Comparison of ENCODE assay signal across 23 mouse cellular contexts in the genomic region with DNA sequence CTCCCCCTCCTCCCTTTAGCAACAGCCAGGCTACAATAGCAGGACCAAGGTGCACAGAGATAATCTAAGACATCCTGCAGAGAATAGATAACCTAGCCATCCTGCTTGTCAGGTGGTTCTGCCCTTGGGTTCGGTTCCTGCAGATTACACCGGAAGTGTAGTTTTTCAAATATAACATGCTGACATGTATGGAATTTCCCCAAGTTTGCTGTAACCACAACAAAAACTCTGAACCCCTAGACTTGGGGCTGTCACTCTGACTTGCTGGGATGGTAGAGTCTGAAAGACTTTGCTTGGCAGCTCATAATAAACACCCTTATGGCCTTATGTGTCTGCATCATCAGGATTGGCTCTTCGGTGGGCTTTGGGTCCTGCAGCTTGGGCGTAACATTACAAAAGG. TPM values are rescaled to one million over a fixed set of nuclear protein-coding genes. Genes with fewer than 3 reads are reported as not detected.
DNase-seq lines count a peak whose midpoint lies in the region; ATAC-seq and TF ChIP-seq lines count a peak whose summit lies in the region.
"Had no signal": no experiment of that assay in that cellular context is flagged by ENCODE, and none has a peak within 500 bp of the region (broad histone marks: within the 10 kb centered on the region; RNA-seq: fewer than 3 reads in every experiment).

No protein-coding gene starts in this region.

- no peak for TF ChIP-seq RAD21 in MEL (IDR thresholded peaks at IDR 0.05; ENCODE audit: low read depth, low read length)

- 0 out of 2 replicates have a peak overlapping the region, but pooled peaks have one; percentile 57 for H3K27ac ChIP-seq in limb, embryonic 15.5 days
- no peak overlapping the region for H3K27ac ChIP-seq in limb, embryonic 10.5 days
- H3K27ac ChIP-seq in MEL (ENCODE audit: control insufficient read depth, low read depth, low read length) = no peak overlapping the region
- H3K27ac ChIP-seq: forebrain, embryonic 13.5 days; gastrocnemius, adult 2 months; heart, embryonic 13.5 days; hindbrain, embryonic 12.5 days; intestine, embryonic 15.5 days had no signal

- ATAC-seq in limb, embryonic 15.5 days (ENCODE audit: insufficient number of reproducible peaks, low FRiP score, low TSS enrichment, low read depth) = no peak
- peak; percentile 56 for ATAC-seq in inflammation-experienced regulatory T-cells, adult 6 months
- ATAC-seq: forebrain, embryonic 13.5 days; forebrain, postnatal 0 days; hindbrain, embryonic 16.5 days; intestine, embryonic 15.5 days had no signal

- H3K9me3 ChIP-seq in limb, embryonic 15.5 days = no peaks in the 10 kb centered on the region
- no peaks in the 10 kb centered on the region for H3K9me3 ChIP-seq in limb, embryonic 10.5 days (replicated peaks)
- no peaks in the 10 kb centered on the region for H3K9me3 ChIP-seq in MEL (replicated peaks; ENCODE audit: insufficient read depth, low read length)
- H3K9me3 ChIP-seq: forebrain, embryonic 13.5 days; G1E; hindbrain, embryonic 12.5 days; intestine, embryonic 15.5 days had no signal

- no peaks in the 10 kb centered on the region for H3K27me3 ChIP-seq in limb, embryonic 15.5 days
- no peaks in the 10 kb centered on the region for H3K27me3 ChIP-seq in limb, embryonic 10.5 days (ENCODE audit: low read depth, poor library complexity, severe bottlenecking)
- H3K27me3 ChIP-seq in MEL (ENCODE audit: control insufficient read depth in 1 of 2, insufficient read depth in 2 of 2, low read length in 2 of 2) = no peaks in the 10 kb centered on the region
- H3K27me3 ChIP-seq: forebrain, embryonic 13.5 days; heart, embryonic 13.5 days; hindbrain, embryonic 12.5 days; intestine, embryonic 15.5 days had no signal

- DNase-seq in limb, embryonic 10.5 days (ENCODE audit: low spot score) = no peak
- DNase-seq in MEL (ENCODE audit: low read depth, low spot score) = no peak
- no peak for DNase-seq in cerebellum, postnatal 14 days
- DNase-seq in lung, postnatal 25 days (ENCODE audit: low spot score) = no peak
- no peak for DNase-seq in embryo, embryonic 9.5 days (ENCODE audit: extremely low spot score)
- DNase-seq: adrenal gland, adult 2 months; adrenal gland, postnatal 25 days; cerebellum, adult 18-20 months; cerebellum, adult 9-11 months; embryo, embryonic 11 days; forebrain, postnatal 0 days; gastrocnemius, adult 2 months; gastrocnemius, postnatal 25 days; heart, adult 11 months; heart, postnatal 36 days had no signal

- H3K36me3 ChIP-seq in limb, embryonic 15.5 days = no peaks in the 10 kb centered on the region
- no peaks in the 10 kb centered on the region for H3K36me3 ChIP-seq in limb, embryonic 10.5 days
- peaks cover 0 to 10% of the 10 kb centered on the region in 2 experiments; a peak in 2 of 4 replicates for H3K36me3 ChIP-seq in MEL (ENCODE audit: control insufficient read depth in 1 of 2, insufficient read depth in 2 of 2, low read length in 2 of 2)
- H3K36me3 ChIP-seq: G1E; heart, embryonic 13.5 days; hindbrain, embryonic 12.5 days; intestine, embryonic 15.5 days had no signal

- no peak for TF ChIP-seq POLR2A in MEL (IDR thresholded peaks at IDR 0.05; ENCODE audit: control insufficient read depth in 1 of 2, insufficient read depth in 1 of 2, low read depth in 1 of 2, low read length in 2 of 2, poor library complexity in 1 of 2)

- no peaks in the 10 kb centered on the region; the same call in 1 of the 2 replicates for H3K79me2 ChIP-seq in MEL (ENCODE audit: control insufficient read depth, insufficient read depth, low read length, poor library complexity)

- 84% methylated on average over 4 of the region's 4 CpGs for WGBS in limb, embryonic 15.5 days
- 96% methylated on average over 4 of the region's 4 CpGs for WGBS in limb, embryonic 10.5 days

- TF ChIP-seq CTCF in MEL (IDR thresholded peaks at IDR 0.05 in 2 of 3, conservative IDR thresholded peaks at IDR 0.05 in 1 of 3; ENCODE audit: control insufficient read depth in 1 of 3, insufficient read depth in 1 of 3, low read depth in 2 of 3, low read length in 3 of 3, poor library complexity in 1 of 3, severe bottlenecking in 1 of 3) = no peak

- TF ChIP-seq EP300 in MEL (IDR thresholded peaks at IDR 0.05; ENCODE audit: low read depth in 1 of 2, low read length in 2 of 2) = peak in 1 of 2 experiments; percentile 30; a peak in 2 of 4 replicates

- H3K4me3 ChIP-seq in limb, embryonic 15.5 days = no peak overlapping the region
- H3K4me3 ChIP-seq in limb, embryonic 10.5 days = no peak overlapping the region
- no peak overlapping the region for H3K4me3 ChIP-seq in MEL (ENCODE audit: control insufficient read depth in 1 of 2, insufficient read depth in 1 of 2, low read depth in 2 of 2, low read length in 2 of 2)
- H3K4me3 ChIP-seq: forebrain, embryonic 13.5 days; gastrocnemius, adult 2 months; heart, embryonic 13.5 days; hindbrain, embryonic 12.5 days; intestine, embryonic 15.5 days had no signal

- H3K4me2 ChIP-seq in limb, embryonic 15.5 days = no peak overlapping the region
- H3K4me2 ChIP-seq: forebrain, embryonic 13.5 days; heart, embryonic 13.5 days; hindbrain, embryonic 12.5 days; intestine, embryonic 15.5 days had no signal

- H3K9ac ChIP-seq in limb, embryonic 15.5 days = no peak overlapping the region
- no peak overlapping the region for H3K9ac ChIP-seq in MEL (ENCODE audit: control insufficient read depth, low read depth, low read length, poor library complexity, severe bottlenecking)
- H3K9ac ChIP-seq: forebrain, embryonic 13.5 days; forebrain, postnatal 0 days; heart, embryonic 13.5 days; hindbrain, embryonic 12.5 days; intestine, embryonic 15.5 days had no signal

- H3K4me1 ChIP-seq in limb, embryonic 15.5 days = peaks cover 8% of the 10 kb centered on the region
- H3K4me1 ChIP-seq in limb, embryonic 10.5 days = peaks cover 21% of the 10 kb centered on the region
- H3K4me1 ChIP-seq in MEL (ENCODE audit: control insufficient read depth in 1 of 2, insufficient read depth in 2 of 2, low read length in 2 of 2) = peaks cover 4 to 19% of the 10 kb centered on the region in 2 experiments
- H3K4me1 ChIP-seq: intestine, embryonic 15.5 days had no signal

TF ChIP-seq in MEL, 35 proteins besides CTCF, POLR2A, EP300 and RAD21:
- TF ChIP-seq RCOR1 (IDR thresholded peaks at IDR 0.05; ENCODE audit: low read depth, low read length) = no peak
- no peak for TF ChIP-seq ZKSCAN1 (IDR thresholded peaks at IDR 0.05; ENCODE audit: low read depth, low read length)
- TF ChIP-seq GABPA (IDR thresholded peaks at IDR 0.05; ENCODE audit: low read depth, low read length) = no peak
- TF ChIP-seq SMC3 (IDR thresholded peaks at IDR 0.05; ENCODE audit: low read depth, low read length) = no peak
- TF ChIP-seq TCF12 (IDR thresholded peaks at IDR 0.05; ENCODE audit: low read depth, low read length) = peak; percentile 49; the same call in 1 of the 2 replicates
- no peak for TF ChIP-seq ETS1 (IDR thresholded peaks at IDR 0.05; ENCODE audit: low read depth, low read length)
- TF ChIP-seq POLR2AphosphoS2 (IDR thresholded peaks at IDR 0.05; ENCODE audit: low read length) = no peak
- TF ChIP-seq NRF1 (IDR thresholded peaks at IDR 0.05; ENCODE audit: insufficient read depth, low read depth, low read length, poor library complexity, severe bottlenecking) = no peak
- TF ChIP-seq GATA1 (IDR thresholded peaks at IDR 0.05; ENCODE audit: low read depth, low read length) = 0 out of 2 replicates have a peak, but pooled peaks have one; percentile 27
- TF ChIP-seq ELF1 (IDR thresholded peaks at IDR 0.05; ENCODE audit: low read depth, low read length) = no peak
- no peak for TF ChIP-seq NELFE (IDR thresholded peaks at IDR 0.05; ENCODE audit: low read depth, low read length)
- TF ChIP-seq E2F4 (IDR thresholded peaks at IDR 0.05; ENCODE audit: borderline replicate concordance, low read depth, low read length) = no peak
- TF ChIP-seq CHD1 (IDR thresholded peaks at IDR 0.05; ENCODE audit: low read depth, low read length) = no peak
- no peak for TF ChIP-seq TAL1 (IDR thresholded peaks at IDR 0.05; ENCODE audit: low read length)
- TF ChIP-seq JUND (IDR thresholded peaks at IDR 0.05; ENCODE audit: low read depth, low read length) = no peak
- TF ChIP-seq UBTF (IDR thresholded peaks at IDR 0.05; ENCODE audit: borderline replicate concordance, insufficient read depth, low read depth, low read length) = no peak

RNA-seq across cellular contexts. Expression of a gene that starts 5.0 kb away (rescaled TPM):
- 25.9 and 26.4 TPM in 2 replicates for polyA plus RNA-seq in limb, embryonic 15.5 days (2015; fragmentation: Nextera tagmentation; extraction: Ambion mirVana)
- 22.0 and 27.9 TPM in 2 replicates for polyA plus RNA-seq in limb, embryonic 10.5 days (2016; fragmentation: Nextera tagmentation; extraction: Ambion mirVana)
- total RNA-seq in MEL (2012; rRNA removed) = 6.7 and 7.5 TPM in 2 replicates
- polyA plus RNA-seq in MEL (2012; ENCODE audit: insufficient read depth in 1 of 2, insufficient read length in 2 of 2, low read depth in 1 of 2, low replicate concordance in 2 of 2, missing spikeins in 1 of 2) = 10 to 100 TPM; 13.2 to 36.5 TPM
- polyA plus RNA-seq in inflammation-experienced regulatory T-cells, adult 6 months (2017; shearing (Covaris generic)) = 10 to 100 TPM; 47.0 to 64.4 (median 50.1) TPM

RNA-seq across cellular contexts. Expression of a gene that starts 38.4 kb away (rescaled TPM):
- polyA plus RNA-seq in limb, embryonic 15.5 days (2015; fragmentation: Nextera tagmentation; extraction: Ambion mirVana) = 22.1 and 25.2 TPM in 2 replicates
- 37.0 and 42.6 TPM in 2 replicates for polyA plus RNA-seq in limb, embryonic 10.5 days (2016; fragmentation: Nextera tagmentation; extraction: Ambion mirVana)
- total RNA-seq in MEL (2012; rRNA removed) = 48.7 and 48.8 TPM in 2 replicates
- 10 to 100 TPM; 36.1 to 68.2 TPM for polyA plus RNA-seq in MEL (2012; ENCODE audit: insufficient read depth in 1 of 2, insufficient read length in 2 of 2, low read depth in 1 of 2, low replicate concordance in 2 of 2, missing spikeins in 1 of 2)
- 10 to 100 TPM; 11.5 to 21.5 (median 18.4) TPM for polyA plus RNA-seq in inflammation-experienced regulatory T-cells, adult 6 months (2017; shearing (Covaris generic))
